Mouse (Mus musculus): ENCODE results near the gene Psmd11. TPM values are rescaled to one million over a fixed set of nuclear protein-coding genes. Genes with fewer than 3 reads are reported as not detected.

The Psmd11 gene
- total and polyA plus RNA-seq, 3 experiments, result 51.3 to 107 (median 98.4) TPM

GRCm38 (mm10) chr11:80384461-80384860, 44.0 kb upstream of the Psmd11 start:
- H3K79me2 ChIP-seq (replicated peaks; ENCODE audit: control insufficient read depth, insufficient read depth, low read length), result 0 out of 2 replicates have a peak, but pooled peaks cover 1% of the 10 kb centered on the region
- peak overlapping the region; percentile 89 for H3K4me3 ChIP-seq
- intact Hi-C loops (cut with DNase I), result no loop called here
- peaks cover 4% of the 10 kb centered on the region for H3K4me1 ChIP-seq (ENCODE audit: control insufficient read depth, insufficient read depth, low read length)
- H3K27ac ChIP-seq, result no peak overlapping the region; the same call in 1 of the 2 replicates
- DNase-seq, result no peak
- peaks cover 34% of the 10 kb centered on the region for H3K36me3 ChIP-seq (ENCODE audit: control insufficient read depth, insufficient read depth, low read length)
- no peaks in the 10 kb centered on the region for H3K27me3 ChIP-seq (ENCODE audit: control insufficient read depth, insufficient read depth, low read length)
- TF ChIP-seq CTCF (IDR thresholded peaks at IDR 0.05) (no peak), POLR2A (IDR thresholded peaks at IDR 0.05; ENCODE audit: insufficient read depth, low read depth, low read length) (no peak), EP300 (IDR thresholded peaks at IDR 0.05; ENCODE audit: insufficient read depth, low read depth, low read length) (no peak)
- H3K9ac ChIP-seq (ENCODE audit: low read depth, low read length), result 0 out of 2 replicates have a peak overlapping the region, but pooled peaks have one; percentile 25

DNA sequence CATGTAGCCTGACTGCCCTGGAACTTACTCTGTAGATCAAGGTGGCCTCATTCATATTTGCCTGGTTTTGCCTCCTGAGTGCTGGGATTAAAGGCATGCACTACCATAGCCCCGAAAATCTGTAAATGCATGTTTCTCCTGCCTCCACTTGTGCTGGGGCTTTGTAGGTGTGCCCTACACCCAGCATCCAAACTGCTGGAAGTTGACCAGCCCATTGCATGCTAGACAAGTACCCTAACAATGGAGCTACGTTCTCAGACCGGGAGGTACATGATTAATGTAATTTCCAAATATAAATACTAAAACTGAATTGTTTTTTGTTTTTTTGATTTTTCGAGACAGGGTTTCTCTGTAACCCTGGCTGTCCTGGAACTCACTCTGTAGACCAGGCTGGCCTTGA, 43.4 kb upstream of the Psmd11 start:
- Histone ChIP-seq H3K36me3 (ENCODE audit: control insufficient read depth, insufficient read depth, low read length) (peaks cover 37% of the 10 kb centered on the region), H3K9ac (ENCODE audit: low read depth, low read length) (no peak overlapping the region)

GRCm38 (mm10) chr11:80386790-80387189, 41.6 kb upstream of the Psmd11 start:
- intact Hi-C loops (cut with DNase I), result no loop called here
- H3K27ac ChIP-seq, result no peak overlapping the region
- peaks cover 4% of the 10 kb centered on the region for H3K4me1 ChIP-seq (ENCODE audit: control insufficient read depth, insufficient read depth, low read length)
- H3K79me2 ChIP-seq (replicated peaks; ENCODE audit: control insufficient read depth, insufficient read depth, low read length), result peaks cover 1% of the 10 kb centered on the region; the same call in 1 of the 2 replicates
- 22% methylated on average over 2 of the region's 2 CpGs for WGBS
- no peaks in the 10 kb centered on the region for H3K27me3 ChIP-seq (ENCODE audit: control insufficient read depth, insufficient read depth, low read length)
- no peak overlapping the region for H3K9ac ChIP-seq (ENCODE audit: low read depth, low read length)
- no peak overlapping the region for H3K4me3 ChIP-seq
- DNase-seq, result no peak
- peaks cover 44% of the 10 kb centered on the region for H3K36me3 ChIP-seq (ENCODE audit: control insufficient read depth, insufficient read depth, low read length)
- no peak for TF ChIP-seq CTCF (IDR thresholded peaks at IDR 0.05)
- no peak for TF ChIP-seq EP300 (IDR thresholded peaks at IDR 0.05; ENCODE audit: insufficient read depth, low read depth, low read length)
- no peak for TF ChIP-seq POLR2A (IDR thresholded peaks at IDR 0.05; ENCODE audit: insufficient read depth, low read depth, low read length)

More for the DNA sequence above, 43.4 kb upstream of the Psmd11 start:
- TF ChIP-seq POLR2A (IDR thresholded peaks at IDR 0.05; ENCODE audit: insufficient read depth, low read depth, low read length), result no peak
- TF ChIP-seq EP300 (IDR thresholded peaks at IDR 0.05; ENCODE audit: insufficient read depth, low read depth, low read length), result no peak
- no peak for TF ChIP-seq CTCF (IDR thresholded peaks at IDR 0.05)
- Histone ChIP-seq H3K79me2 (replicated peaks; ENCODE audit: control insufficient read depth, insufficient read depth, low read length) (0 out of 2 replicates have a peak, but pooled peaks cover 1% of the 10 kb centered on the region), H3K27ac (no peak overlapping the region), H3K4me3 (peak overlapping the region; percentile 89), H3K27me3 (ENCODE audit: control insufficient read depth, insufficient read depth, low read length) (no peaks in the 10 kb centered on the region), H3K4me1 (ENCODE audit: control insufficient read depth, insufficient read depth, low read length) (peaks cover 4% of the 10 kb centered on the region)
- intact Hi-C loops (cut with DNase I), result no loop called here
- 11% methylated on average over 4 of the region's 4 CpGs for WGBS
- no peak for DNase-seq

GRCm38 (mm10) chr11:80389885-80390284, 38.5 kb upstream of the Psmd11 start:
- H3K4me3 ChIP-seq, result no peak overlapping the region
- H3K79me2 ChIP-seq (replicated peaks; ENCODE audit: control insufficient read depth, insufficient read depth, low read length), result peaks cover 1% of the 10 kb centered on the region; the same call in 1 of the 2 replicates
- DNase-seq, result no peak
- peaks cover 4% of the 10 kb centered on the region for H3K4me1 ChIP-seq (ENCODE audit: control insufficient read depth, insufficient read depth, low read length)
- H3K27me3 ChIP-seq (ENCODE audit: control insufficient read depth, insufficient read depth, low read length), result no peaks in the 10 kb centered on the region
- no peak overlapping the region for H3K27ac ChIP-seq
- intact Hi-C loops (cut with DNase I), result no loop called here
- peaks cover 53% of the 10 kb centered on the region for H3K36me3 ChIP-seq (ENCODE audit: control insufficient read depth, insufficient read depth, low read length)
- no peak for TF ChIP-seq CTCF (IDR thresholded peaks at IDR 0.05)
- no peak for TF ChIP-seq EP300 (IDR thresholded peaks at IDR 0.05; ENCODE audit: insufficient read depth, low read depth, low read length)
- no peak for TF ChIP-seq POLR2A (IDR thresholded peaks at IDR 0.05; ENCODE audit: insufficient read depth, low read depth, low read length)
- no peak overlapping the region for H3K9ac ChIP-seq (ENCODE audit: low read depth, low read length)
- WGBS, result 83% methylated on average over 1 of the region's 1 CpGs

DNA sequence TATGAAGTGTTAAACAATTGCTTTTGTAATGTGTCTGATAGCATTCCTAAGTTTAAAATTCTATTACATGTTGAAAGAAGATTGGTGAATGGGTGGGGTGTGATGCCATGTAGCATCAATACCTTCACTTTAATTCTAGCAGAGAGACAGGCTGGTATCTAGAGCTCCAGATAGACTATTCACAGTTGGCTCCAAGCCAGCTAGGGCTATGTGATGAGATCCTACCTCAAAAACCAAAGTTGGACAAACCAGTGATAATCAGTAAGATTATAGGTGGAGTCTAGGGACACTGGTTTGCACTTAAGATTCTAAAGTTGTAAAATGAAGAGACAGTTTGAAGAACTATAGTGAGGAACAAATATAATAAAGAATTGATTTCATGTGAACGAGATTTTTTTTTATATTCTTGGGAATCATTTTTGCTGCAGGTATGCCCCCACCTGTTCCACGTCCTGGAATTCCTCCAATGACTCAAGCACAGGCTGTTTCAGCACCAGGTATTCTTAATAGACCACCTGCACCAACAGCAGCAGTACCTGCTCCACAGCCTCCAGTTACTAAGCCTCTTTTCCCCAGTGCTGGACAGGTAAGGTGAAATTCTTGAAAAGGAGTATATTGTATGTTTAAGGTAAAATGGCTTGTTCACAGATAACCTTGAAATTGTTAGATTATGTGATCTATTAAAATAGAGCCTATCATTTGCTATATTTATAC, 36.9 kb upstream of the Psmd11 start:
- Histone ChIP-seq H3K36me3 (ENCODE audit: control insufficient read depth, insufficient read depth, low read length) (peaks cover 47% of the 10 kb centered on the region), H3K79me2 (replicated peaks; ENCODE audit: control insufficient read depth, insufficient read depth, low read length) (peaks cover 1% of the 10 kb centered on the region; the same call in 1 of the 2 replicates), H3K9ac (ENCODE audit: low read depth, low read length) (no peak overlapping the region), H3K27me3 (ENCODE audit: control insufficient read depth, insufficient read depth, low read length) (no peaks in the 10 kb centered on the region), H3K27ac (no peak overlapping the region), H3K4me1 (ENCODE audit: control insufficient read depth, insufficient read depth, low read length) (no peaks in the 10 kb centered on the region; the same call in none of the 2 replicates), H3K4me3 (no peak overlapping the region)
- TF ChIP-seq CTCF (IDR thresholded peaks at IDR 0.05) (no peak), POLR2A (IDR thresholded peaks at IDR 0.05; ENCODE audit: insufficient read depth, low read depth, low read length) (no peak), EP300 (IDR thresholded peaks at IDR 0.05; ENCODE audit: insufficient read depth, low read depth, low read length) (no peak)
- WGBS, result 87% methylated on average over 2 of the region's 2 CpGs
- intact Hi-C loops (cut with DNase I), result loop anchor here (2.0 kb wide), 1 partner anchor 15 kb away; no protein-coding TSS in a partner anchor
- no peak for DNase-seq

DNA sequence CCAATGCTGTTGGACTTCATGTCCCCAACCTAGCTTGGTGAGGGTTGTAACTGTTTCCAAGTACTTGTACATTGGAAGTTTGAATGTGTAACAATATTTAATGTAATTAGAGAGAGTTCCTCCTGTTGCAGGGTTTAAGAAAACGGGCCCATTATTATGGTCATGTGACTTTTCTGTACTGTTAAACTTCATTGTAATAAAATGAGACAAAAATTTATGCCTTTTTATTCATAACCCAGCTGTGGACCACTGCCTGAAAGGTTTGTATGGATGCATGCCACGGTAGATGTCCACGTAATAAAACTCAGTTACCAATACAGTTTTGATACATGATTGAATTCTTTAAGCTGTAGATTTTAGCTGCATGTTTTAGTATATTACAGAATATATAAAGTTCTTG, 32.5 kb upstream of the Psmd11 start:
- Histone ChIP-seq H3K4me1 (ENCODE audit: control insufficient read depth, insufficient read depth, low read length) (no peaks in the 10 kb centered on the region; the same call in 1 of the 2 replicates), H3K9ac (ENCODE audit: low read depth, low read length) (no peak overlapping the region), H3K79me2 (replicated peaks; ENCODE audit: control insufficient read depth, insufficient read depth, low read length) (no peaks in the 10 kb centered on the region; the same call in 1 of the 2 replicates), H3K27me3 (ENCODE audit: control insufficient read depth, insufficient read depth, low read length) (no peaks in the 10 kb centered on the region), H3K4me3 (no peak overlapping the region), H3K36me3 (ENCODE audit: control insufficient read depth, insufficient read depth, low read length) (peaks cover 28% of the 10 kb centered on the region), H3K27ac (no peak overlapping the region)
- no peak for DNase-seq
- intact Hi-C loops (cut with DNase I), result no loop called here
- 89% methylated on average over 3 of the region's 3 CpGs for WGBS
- no peak for TF ChIP-seq POLR2A (IDR thresholded peaks at IDR 0.05; ENCODE audit: insufficient read depth, low read depth, low read length)
